Mouse (Mus musculus) liver, postnatal 0 days (tissue): Measurements from ENCODE around the gene Cops7a.

Experiments used
- CTCF ChIP-seq: sonication (generic); IDR thresholded peaks from 2 replicates; pipeline ENCODE4 v1.5.1; 2016; ENCODE audit warnings: antibody characterized with exemption, low read depth
- EP300 ChIP-seq: IDR thresholded peaks from 2 replicates; pipeline ENCODE4 v1.6.1; 2016; ENCODE audit warnings: antibody characterized with exemption, low read depth, mild to moderate bottlenecking

GRCm38 (mm10) chr6:124933127-124933526, 32.2 kb downstream of the Cops7a start:
- TF ChIP-seq CTCF (no peak; the same call in 1 of the 2 replicates), EP300 (no peak)
